Mouse (Mus musculus) frontal cortex, adult (tissue): ENCODE data around the gene Olfr957.
A peak's percentile ranks its signal among the peaks of the same experiment; 100 is the strongest.

ENCODE experiments used
- ATAC-seq: cut with Nextera tagmentation; 2 replicates; pipeline ENCODE4 v1.9.2; 2017; ENCODE audit warnings: mild to moderate bottlenecking, moderate library complexity, mixed read lengths; ENCODE audit not compliant: low TSS enrichment

The Olfr957 gene

DNA sequence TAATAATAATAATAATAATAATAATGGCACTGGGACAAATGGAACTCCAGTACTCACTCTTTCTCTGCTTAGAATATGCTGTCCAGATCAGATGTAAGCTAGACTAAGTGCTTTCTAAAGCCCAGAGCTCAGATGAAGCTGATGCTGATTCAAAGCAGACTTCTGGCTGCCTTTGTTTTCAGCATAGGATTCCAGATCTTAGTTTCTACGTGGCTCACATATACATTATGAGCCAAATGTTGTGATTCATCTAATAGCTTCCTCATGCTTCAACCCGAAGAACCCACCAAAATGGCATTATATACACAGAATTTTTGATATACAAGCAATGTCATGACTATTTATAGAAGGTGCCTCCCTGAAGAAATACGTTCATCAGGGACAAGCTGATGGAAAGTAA lies at the start of gene Olfr957:
TSS of gene Olfr957 (minus strand) at position 279 of the 400 bp plus-strand sequence.
- ATAC-seq = no peak

DNA sequence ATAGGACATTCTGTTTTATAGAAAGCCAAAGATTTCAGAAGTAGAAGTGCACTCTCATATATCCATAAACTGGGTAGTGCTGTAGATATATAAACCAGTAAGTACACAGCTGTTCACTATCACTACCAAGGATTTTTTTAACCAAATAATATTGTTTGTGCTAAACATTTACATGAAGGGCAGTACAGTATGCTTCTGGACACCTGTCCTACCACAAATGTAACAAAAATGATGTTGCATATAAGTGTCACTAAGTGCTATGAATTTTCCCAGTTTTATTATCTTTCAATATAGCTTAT lies 42.7 kb upstream of the Olfr957 start:
- ATAC-seq = peak; percentile 34; the same call in 1 of the 2 replicates

GRCm38 (mm10) chr9:39557529-39558348 lies 42.1 kb upstream of the Olfr957 start:
- ATAC-seq = peak; percentile 99

- ATAC-seq = no peak
Measured at GRCm38 (mm10) chr9:39553946-39554345, 38.3 kb upstream of the Olfr957 start, which contains the start of gene Olfr958. Olfr958 (minus strand) TSS chr9:39554054.

- no peak for ATAC-seq
Measured at GRCm38 (mm10) chr9:39550806-39551205, 35.2 kb upstream of the Olfr957 start.

DNA sequence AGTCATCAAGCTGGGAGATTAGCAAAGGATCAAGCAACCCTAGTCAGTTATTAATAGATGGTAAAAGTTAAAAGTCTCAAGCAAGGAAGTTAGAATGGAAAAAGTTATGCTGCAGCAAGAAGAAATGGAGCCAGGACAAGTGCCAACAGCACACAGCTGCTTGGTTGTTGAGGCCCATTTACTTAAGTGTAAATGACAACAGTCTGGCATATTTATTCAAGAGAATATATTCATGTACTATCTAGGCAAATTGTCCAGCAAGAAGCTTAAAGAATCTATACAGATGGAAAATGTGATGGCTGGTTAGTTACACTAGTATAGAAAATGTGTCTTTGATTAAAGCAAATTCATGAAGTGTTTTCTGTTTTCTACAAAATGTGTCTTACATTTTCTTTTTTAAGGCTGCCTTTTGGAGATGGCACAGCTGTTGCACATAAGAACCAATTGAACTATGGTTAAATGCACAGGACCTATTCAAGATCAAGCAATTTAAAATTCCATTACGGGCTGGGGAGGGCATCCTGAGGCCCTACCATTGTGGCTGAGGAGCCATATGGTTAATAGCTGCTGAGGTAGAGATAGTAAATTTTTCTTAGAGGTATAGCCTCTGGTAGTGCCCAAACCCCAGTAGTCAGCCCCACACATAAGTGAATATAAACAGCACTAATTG lies 8.1 kb upstream of the Olfr957 start:
- ATAC-seq = no peak

DNA sequence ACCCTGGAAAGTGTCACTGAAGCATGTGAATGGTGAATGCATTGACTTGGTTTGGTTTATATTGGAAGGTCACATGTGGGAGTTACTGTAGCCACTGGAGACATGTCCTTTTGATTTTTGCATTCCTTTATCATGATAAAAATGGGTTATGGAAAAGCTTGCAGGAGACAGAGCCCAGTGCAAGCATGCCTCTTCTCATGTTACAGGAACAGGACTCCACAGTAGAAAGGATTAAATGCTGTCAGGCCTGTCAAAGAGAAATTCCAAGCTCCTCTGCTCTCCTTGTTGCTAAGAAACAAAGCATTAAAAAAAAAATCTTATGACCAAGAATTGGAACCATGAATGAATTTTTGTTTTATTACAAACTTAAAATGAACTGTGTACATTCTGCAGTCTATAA lies 3.0 kb upstream of the Olfr957 start:
- ATAC-seq = no peak

DNA sequence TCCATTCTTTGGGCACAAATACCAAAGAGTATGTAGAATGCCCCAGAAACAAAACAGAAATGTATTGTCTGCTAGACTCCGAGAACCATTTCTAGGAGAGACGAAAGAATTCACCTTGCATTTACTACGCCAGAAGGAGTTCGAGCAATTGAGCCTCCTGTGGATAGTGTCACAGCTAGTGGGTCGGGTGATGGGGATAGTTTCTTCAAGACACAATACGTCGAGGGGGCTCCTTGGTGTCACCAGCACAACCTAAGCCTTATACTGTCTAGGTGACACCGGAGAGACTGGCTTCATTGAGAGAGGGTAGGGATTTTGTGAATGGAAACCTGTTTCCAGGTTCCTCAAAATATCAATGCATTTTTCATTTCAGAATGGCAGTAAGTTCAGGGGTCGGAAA lies 6.2 kb downstream of the Olfr957 start:
- ATAC-seq = no peak

GRCm38 (mm10) chr9:39508998-39509397 lies 6.6 kb downstream of the Olfr957 start:
- peak; percentile 65; the same call in 1 of the 2 replicates for ATAC-seq

DNA sequence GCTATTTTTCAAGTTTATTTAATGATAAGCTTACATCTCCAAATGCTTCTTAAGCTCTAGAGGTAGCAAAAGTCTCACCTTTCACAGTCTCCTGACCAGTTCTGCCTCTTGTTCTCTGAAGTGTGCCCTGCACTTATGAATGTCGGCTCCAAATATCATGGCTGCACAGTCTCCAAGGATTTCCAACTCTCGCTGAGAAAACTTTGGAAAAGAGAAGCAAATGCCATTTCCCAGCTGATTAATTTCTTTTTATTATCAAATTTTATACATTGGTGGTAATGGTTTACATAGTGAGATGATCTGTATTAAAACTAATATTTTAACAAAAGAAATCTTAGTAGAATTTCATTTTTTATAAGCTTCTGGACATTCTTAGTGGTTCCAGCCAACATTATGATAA lies 21.7 kb downstream of the Olfr957 start, which contains the start of gene Olfr44:
TSS of gene Olfr44 (minus strand) at position 101 of the 400 bp plus-strand sequence.
- ATAC-seq = no peak

DNA sequence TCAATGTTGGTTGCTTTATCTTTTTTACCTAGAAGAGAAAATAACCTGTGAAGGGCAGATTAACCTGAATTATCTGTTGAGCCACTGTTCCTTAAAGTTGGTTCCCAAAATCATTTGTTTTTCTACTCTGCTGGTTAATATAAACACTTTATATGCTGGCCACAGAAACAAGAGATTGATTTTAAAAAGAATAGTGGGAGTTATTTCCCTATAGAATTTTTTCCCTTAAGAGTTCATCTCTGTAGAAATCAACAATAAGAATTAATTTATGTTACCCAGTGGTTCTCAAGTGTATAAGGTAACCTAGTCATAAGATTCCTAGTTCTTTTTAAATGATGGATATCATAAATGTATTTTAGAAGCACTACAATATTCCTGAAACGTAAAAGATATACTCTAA lies 43.8 kb downstream of the Olfr957 start, which contains the start of gene Olfr955:
TSS of gene Olfr955 (minus strand) at position 101 of the 400 bp plus-strand sequence.
- ATAC-seq = no peak
